Mouse (Mus musculus) heart, embryonic 14.5 days (tissue): Measurements from ENCODE around the gene Pfdn5. TPM values are rescaled to one million over a fixed set of nuclear protein-coding genes. Genes with fewer than 3 reads are reported as not detected.

ENCODE experiments used
- ATAC-seq: fragments of 200-750 bp; cut with Nextera tagmentation; 2 replicates; pipeline ENCODE4 v1.8.0; 2017; ENCODE audit warnings: low read depth, moderate TSS enrichment; ENCODE audit not compliant: insufficient number of reproducible peaks, insufficient read depth, low FRiP score
- H3K27ac ChIP-seq, 2 experiments: fragments of 200-500 bp in 1 of 2; fragments of 300-500 bp in 1 of 2; sonication (generic) in 1 of 2; replicated peaks in 1 of 2; 2 replicates each; pipeline ENCODE4 v1.5.1; 2012 to 2014; ENCODE audit warnings: low read depth in 2 of 2, low read length in 2 of 2, control low read depth in 1 of 2, mild to moderate bottlenecking in 1 of 2, mixed read lengths in 1 of 2; ENCODE audit not compliant: control insufficient read depth in 1 of 2, insufficient read depth in 1 of 2
- H3K27me3 ChIP-seq: fragments of 300-500 bp; sonication (generic); 2 replicates; pipeline ENCODE4 v1.6.1; 2014; ENCODE audit warnings: mild to moderate bottlenecking, low read length, control low read depth; ENCODE audit not compliant: control insufficient read depth, insufficient read depth
- H3K36me3 ChIP-seq: fragments of 300-500 bp; sonication (generic); 2 replicates; pipeline ENCODE4 v1.6.1; 2014; ENCODE audit warnings: mild to moderate bottlenecking, control low read depth, low read length, mixed read lengths; ENCODE audit not compliant: control insufficient read depth, insufficient read depth
- H3K4me1 ChIP-seq, 2 experiments: fragments of 200-500 bp in 1 of 2; fragments of 300-500 bp in 1 of 2; sonication (generic) in 1 of 2; 2 replicates each; pipeline ENCODE4 v1.6.1; 2012 to 2014; ENCODE audit warnings: low read length in 2 of 2, control low read depth in 1 of 2, mixed read lengths in 1 of 2; ENCODE audit not compliant: control insufficient read depth in 2 of 2, insufficient read depth in 2 of 2
- H3K4me2 ChIP-seq: fragments of 300-500 bp; sonication (generic); 2 replicates; pipeline ENCODE4 v1.6.1; 2014; ENCODE audit warnings: mild to moderate bottlenecking, low read length
- H3K4me3 ChIP-seq, 2 experiments: fragments of 200-500 bp in 1 of 2; fragments of 300-500 bp in 1 of 2; sonication (generic) in 1 of 2; 2 replicates each; pipeline ENCODE4 v1.5.1; 2012 to 2014; ENCODE audit warnings: low read length in 2 of 2, mild to moderate bottlenecking in 2 of 2, control low read depth in 1 of 2, low read depth in 1 of 2, moderate library complexity in 1 of 2; ENCODE audit not compliant: control insufficient read depth in 1 of 2, insufficient read depth in 1 of 2
- H3K9ac ChIP-seq: fragments of 300-500 bp; sonication (generic); 2 replicates; pipeline ENCODE4 v1.6.1; 2014; ENCODE audit warnings: mild to moderate bottlenecking, low read length
- H3K9me3 ChIP-seq: fragments of 300-500 bp; sonication (generic); 2 replicates; pipeline ENCODE4 v1.6.1; 2016; ENCODE audit warnings: low read length, control low read depth; ENCODE audit not compliant: control insufficient read depth
- WGBS: fragments of 180-500 bp; shearing (Covaris S2); extraction: QIAGEN DNeasy Blood & Tissue Kit; methylation state at CpG from one replicate; pipeline ENCODE4 v1.1.7; 2014; 5-methylcytosine and 5-hydroxymethylcytosine counted together
- polyA plus RNA-seq: library from polyadenylated mRNA; unstranded; fragments of >200 nt; fragmentation: Nextera tagmentation; extraction: Ambion mirVana; gene quantifications from 2 replicates; pipeline ENCODE4 v1.2.1, GENCODE M21; 2014

The Pfdn5 gene
- polyA plus RNA-seq, 1 experiment from 2014 or later = 431 TPM

- H3K27me3 ChIP-seq = peaks cover 16% of the 10 kb centered on the region
- no peak for ATAC-seq
- WGBS = 40% methylated on average over 2 of the region's 2 CpGs
- H3K4me2 ChIP-seq = no peak overlapping the region
- H3K4me3 ChIP-seq = no peak overlapping the region
- H3K9me3 ChIP-seq = no peaks in the 10 kb centered on the region
- H3K9ac ChIP-seq = no peak overlapping the region
- H3K4me1 ChIP-seq = peaks cover 11 to 23% of the 10 kb centered on the region in 2 experiments
- H3K27ac ChIP-seq = no peak overlapping the region
- H3K36me3 ChIP-seq = peaks cover 3% of the 10 kb centered on the region; the same call in 1 of the 2 replicates
Measured at GRCm38 (mm10) chr15:102352177-102352576, 26.3 kb downstream of the Pfdn5 start.

GRCm38 (mm10) chr15:102353986-102354385, 28.1 kb downstream of the Pfdn5 start:
- Histone ChIP-seq H3K9me3 (no peaks in the 10 kb centered on the region), H3K27me3 (peaks cover 34% of the 10 kb centered on the region), H3K27ac (no peak overlapping the region), H3K4me2 (no peak overlapping the region), H3K4me1 (peaks cover 17 to 36% of the 10 kb centered on the region in 2 experiments), H3K9ac (no peak overlapping the region), H3K4me3 (no peak overlapping the region), H3K36me3 (no peaks in the 10 kb centered on the region)
- WGBS = 92% methylated on average over 2 of the region's 2 CpGs
- ATAC-seq = no peak

- WGBS = under 1% methylated on average over 49 of the region's 49 CpGs
- peaks cover 44% of the 10 kb centered on the region for H3K27me3 ChIP-seq
- H3K9ac ChIP-seq = peak overlapping the region; percentile 76
- H3K27ac ChIP-seq = peak overlapping the region; percentile 69 to 75
- peak; percentile 63 for ATAC-seq
- no peaks in the 10 kb centered on the region for H3K9me3 ChIP-seq
- peak overlapping the region; percentile 49 to 59 for H3K4me3 ChIP-seq
- peak overlapping the region; percentile 99 for H3K4me2 ChIP-seq
- peaks cover 17 to 31% of the 10 kb centered on the region in 2 experiments for H3K4me1 ChIP-seq
- H3K36me3 ChIP-seq = no peaks in the 10 kb centered on the region
Measured at GRCm38 (mm10) chr15:102355134-102355870, 29.4 kb downstream of the Pfdn5 start.

GRCm38 (mm10) chr15:102355871-102356441, 30.0 kb downstream of the Pfdn5 start:
- Histone ChIP-seq H3K9ac (peak overlapping the region; percentile 76), H3K4me3 (peak overlapping the region; percentile 49 to 59), H3K27ac (peak overlapping the region; percentile 69 to 75), H3K27me3 (peaks cover 44% of the 10 kb centered on the region), H3K9me3 (no peaks in the 10 kb centered on the region), H3K4me2 (peak overlapping the region; percentile 99), H3K36me3 (no peaks in the 10 kb centered on the region), H3K4me1 (peaks cover 17 to 30% of the 10 kb centered on the region in 2 experiments)
- WGBS = 4% methylated on average over 38 of the region's 38 CpGs
- 0 out of 2 replicates have a peak, but pooled peaks have one; percentile 14 for ATAC-seq

- no peaks in the 10 kb centered on the region for H3K36me3 ChIP-seq
- no peak for ATAC-seq
- peak overlapping the region; percentile 76; the same call in 1 of the 2 replicates for H3K9ac ChIP-seq
- H3K4me3 ChIP-seq = peak overlapping the region in 1 of 2 experiments; percentile 49; a peak in 1 of 4 replicates
- H3K27ac ChIP-seq = peak overlapping the region; percentile 69 to 75
- no peaks in the 10 kb centered on the region for H3K9me3 ChIP-seq
- H3K27me3 ChIP-seq = peaks cover 44% of the 10 kb centered on the region
- peaks cover 17 to 27% of the 10 kb centered on the region in 2 experiments for H3K4me1 ChIP-seq
- 50% methylated on average over 16 of the region's 16 CpGs for WGBS
- peak overlapping the region; percentile 99 for H3K4me2 ChIP-seq
Measured at GRCm38 (mm10) chr15:102356501-102357325, 30.8 kb downstream of the Pfdn5 start.

GRCm38 (mm10) chr15:102358126-102358525, 32.2 kb downstream of the Pfdn5 start:
- Histone ChIP-seq H3K9me3 (no peaks in the 10 kb centered on the region), H3K36me3 (no peaks in the 10 kb centered on the region), H3K9ac (peak overlapping the region; percentile 41; the same call in 1 of the 2 replicates), H3K4me3 (peak overlapping the region; percentile 4 to 19; a peak in 2 of 4 replicates), H3K4me1 (peaks cover 24 to 35% of the 10 kb centered on the region in 2 experiments), H3K4me2 (peak overlapping the region; percentile 53), H3K27me3 (peaks cover 44% of the 10 kb centered on the region), H3K27ac (no peak overlapping the region)
- WGBS = 3% methylated on average over 25 of the region's 25 CpGs
- ATAC-seq = no peak

- H3K36me3 ChIP-seq = no peaks in the 10 kb centered on the region
- H3K4me1 ChIP-seq = peaks cover 24 to 35% of the 10 kb centered on the region in 2 experiments
- no peak overlapping the region for H3K4me3 ChIP-seq
- H3K27me3 ChIP-seq = peaks cover 44% of the 10 kb centered on the region
- 15% methylated on average over 5 of the region's 5 CpGs for WGBS
- H3K9me3 ChIP-seq = no peaks in the 10 kb centered on the region
- no peak overlapping the region; the same call in 1 of the 2 replicates for H3K9ac ChIP-seq
- no peak overlapping the region for H3K27ac ChIP-seq
- ATAC-seq = no peak
- no peak overlapping the region for H3K4me2 ChIP-seq
Measured at GRCm38 (mm10) chr15:102358834-102359233, 32.9 kb downstream of the Pfdn5 start.
